Mouse (Mus musculus): ENCODE results near the gene Olfr1447.

GRCm38 (mm10) chr19:12856983-12857382 lies 46.6 kb downstream of the Olfr1447 start, which contains the start of gene Olfr1444:
- TF ChIP-seq CTCF (conservative IDR thresholded peaks at IDR 0.05; ENCODE audit: insufficient read depth, insufficient read length, low read depth, low read length) (no peak), POLR2A (IDR thresholded peaks at IDR 0.05; ENCODE audit: low read depth, low read length) (no peak)

Data from kidney, adult 2 months (tissue).